Mouse (Mus musculus) liver, embryonic 11.5 days (tissue): Measurements from ENCODE around the gene Prr12. TPM values are rescaled to one million over a fixed set of nuclear protein-coding genes. Genes with fewer than 3 reads are reported as not detected.

Experiments used
- ATAC-seq: fragments of 200-750 bp; cut with Nextera tagmentation; replicated peaks from 2 replicates; pipeline ENCODE4 v1.8.0; 2017; ENCODE audit warnings: moderate number of reproducible peaks, mild to moderate bottlenecking, moderate TSS enrichment, moderate library complexity; ENCODE audit not compliant: low FRiP score
- DNase-seq: peaks from one replicate; pipeline ENCODE4 v3.0.0-alpha.2; 2017; ENCODE audit warnings: low spot score
- H3K27ac ChIP-seq: fragments of 300-500 bp; sonication (generic); 2 replicates; pipeline ENCODE4 v1.5.1; 2014; ENCODE audit warnings: mild to moderate bottlenecking, low read depth, low read length, control low read depth
- H3K27me3 ChIP-seq: fragments of 300-500 bp; sonication (generic); replicated peaks from 2 replicates; pipeline ENCODE4 v1.6.1; 2014; ENCODE audit warnings: low read length, mixed read lengths; ENCODE audit not compliant: control insufficient read depth, insufficient read depth
- H3K36me3 ChIP-seq: fragments of 300-500 bp; sonication (generic); 2 replicates; pipeline ENCODE4 v1.6.1; 2014; ENCODE audit warnings: mild to moderate bottlenecking, low read length, moderate library complexity, mixed read lengths; ENCODE audit not compliant: control insufficient read depth, insufficient read depth
- H3K4me1 ChIP-seq: fragments of 300-500 bp; sonication (generic); replicated peaks from 2 replicates; pipeline ENCODE4 v1.6.1; 2014; ENCODE audit warnings: low read length, mixed read lengths; ENCODE audit not compliant: control insufficient read depth, insufficient read depth
- H3K4me2 ChIP-seq: fragments of 300-500 bp; sonication (generic); 2 replicates; pipeline ENCODE4 v1.6.1; 2014; ENCODE audit warnings: mild to moderate bottlenecking, control low read depth, moderate library complexity
- H3K4me3 ChIP-seq: fragments of 300-500 bp; sonication (generic); 2 replicates; pipeline ENCODE4 v1.5.1; 2014; ENCODE audit warnings: low read depth, low read length, control low read depth
- H3K9ac ChIP-seq: fragments of 300-500 bp; sonication (generic); 2 replicates; pipeline ENCODE4 v1.6.1; 2014; ENCODE audit warnings: low read depth, low read length, control low read depth
- H3K9me3 ChIP-seq: fragments of 300-500 bp; sonication (generic); 2 replicates; pipeline ENCODE4 v1.6.1; 2016; ENCODE audit warnings: low read length, inconsistent platforms, mixed read lengths; ENCODE audit not compliant: control insufficient read depth
- WGBS: fragments of 180-500 bp; shearing (Covaris S2); extraction: QIAGEN DNeasy Blood & Tissue Kit; methylation state at CpG from one replicate; pipeline ENCODE4 v1.1.7; 2014; 5-methylcytosine and 5-hydroxymethylcytosine counted together
- microRNA-seq: library from miRNA; unstranded; fragments of <30 nt; microRNA quantifications from one replicate; pipeline ENCODE4, GENCODE M21; 2017; ENCODE audit warnings: borderline number of aligned reads
- polyA plus RNA-seq: library from polyadenylated mRNA; unstranded; fragments of >200 nt; fragmentation: Nextera tagmentation; extraction: Ambion mirVana; gene quantifications from 2 replicates; pipeline ENCODE4 v1.2.1, GENCODE M21; 2014

The Prr12 gene
- polyA plus RNA-seq, 1 experiment from 2014 or later, result 8.7 TPM

DNA sequence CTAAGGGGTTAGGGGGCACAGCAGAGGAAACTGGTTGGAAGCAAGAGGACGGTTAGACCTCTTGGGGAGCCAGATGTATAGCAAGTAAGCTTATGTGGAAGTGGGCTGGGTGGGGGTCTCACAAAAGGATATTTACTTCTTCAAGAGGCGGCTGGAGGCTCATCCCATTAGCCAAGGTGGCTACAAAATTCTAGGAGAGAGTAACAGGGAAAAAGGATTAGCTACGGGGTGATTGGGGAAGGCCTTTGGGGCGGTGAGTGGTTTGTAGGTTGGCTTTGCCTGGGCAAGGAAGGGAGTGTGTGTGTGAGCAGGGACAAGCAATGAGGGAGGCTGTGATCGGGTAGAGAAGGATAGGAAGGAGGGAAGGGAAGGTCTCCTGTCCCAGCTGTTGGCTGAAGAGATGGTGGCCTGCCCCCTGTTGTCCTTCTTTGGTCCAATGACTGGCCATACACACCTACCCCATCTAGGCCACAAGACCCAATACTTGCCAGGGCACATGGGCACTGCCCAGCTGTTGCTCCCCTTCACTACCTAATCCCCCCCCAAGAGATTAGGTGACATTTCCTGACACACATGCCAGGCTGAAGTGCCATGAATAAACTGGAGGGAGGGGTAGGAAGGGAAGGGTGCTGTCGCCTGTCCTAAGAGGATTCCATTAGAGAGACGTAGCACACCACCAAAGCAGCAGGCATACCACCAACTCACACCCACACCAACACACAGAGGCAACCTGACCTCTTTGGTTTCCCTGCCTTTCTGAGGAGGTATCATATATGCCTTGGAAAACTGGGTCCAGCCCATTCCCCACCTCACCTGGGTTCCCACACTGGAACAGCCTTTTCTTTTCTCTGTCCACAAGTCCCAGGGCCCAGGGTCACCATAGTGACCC is 68.5 kb downstream of the Prr12 start:
- H3K27me3 ChIP-seq, result no peaks in the 10 kb centered on the region
- peaks cover 25% of the 10 kb centered on the region for H3K4me1 ChIP-seq
- no peak for DNase-seq
- no peaks in the 10 kb centered on the region for H3K9me3 ChIP-seq
- 81% methylated on average over 7 of the region's 7 CpGs for WGBS
- H3K4me2 ChIP-seq, result peak overlapping the region; percentile 77
- peak overlapping the region; percentile 36; the same call in 1 of the 2 replicates for H3K27ac ChIP-seq
- H3K9ac ChIP-seq, result peak overlapping the region; percentile 42; the same call in 1 of the 2 replicates
- peaks cover 34% of the 10 kb centered on the region for H3K36me3 ChIP-seq
- ATAC-seq, result no peak
- peak overlapping the region; percentile 97 for H3K4me3 ChIP-seq

GRCm38 (mm10) chr7:44983085-44983484 is 69.6 kb downstream of the Prr12 start:
- Histone ChIP-seq H3K27ac (no peak overlapping the region), H3K4me2 (no peak overlapping the region; the same call in 1 of the 2 replicates), H3K9me3 (no peaks in the 10 kb centered on the region), H3K27me3 (no peaks in the 10 kb centered on the region), H3K4me3 (no peak overlapping the region; the same call in 1 of the 2 replicates), H3K4me1 (peaks cover 21% of the 10 kb centered on the region), H3K36me3 (peaks cover 43% of the 10 kb centered on the region), H3K9ac (no peak overlapping the region)
- 31% methylated on average over 6 of the region's 6 CpGs for WGBS
- DNase-seq, result peak; percentile 83
- no peak for ATAC-seq

GRCm38 (mm10) chr7:44981539-44981938 is 71.1 kb downstream of the Prr12 start:
- Histone ChIP-seq H3K27ac (no peak overlapping the region), H3K4me1 (peaks cover 17% of the 10 kb centered on the region), H3K9me3 (no peaks in the 10 kb centered on the region), H3K27me3 (no peaks in the 10 kb centered on the region), H3K4me2 (no peak overlapping the region), H3K9ac (no peak overlapping the region), H3K36me3 (peaks cover 58% of the 10 kb centered on the region), H3K4me3 (no peak overlapping the region)
- 93% methylated on average over 8 of the region's 8 CpGs for WGBS
- no peak for ATAC-seq
- DNase-seq, result no peak

DNA sequence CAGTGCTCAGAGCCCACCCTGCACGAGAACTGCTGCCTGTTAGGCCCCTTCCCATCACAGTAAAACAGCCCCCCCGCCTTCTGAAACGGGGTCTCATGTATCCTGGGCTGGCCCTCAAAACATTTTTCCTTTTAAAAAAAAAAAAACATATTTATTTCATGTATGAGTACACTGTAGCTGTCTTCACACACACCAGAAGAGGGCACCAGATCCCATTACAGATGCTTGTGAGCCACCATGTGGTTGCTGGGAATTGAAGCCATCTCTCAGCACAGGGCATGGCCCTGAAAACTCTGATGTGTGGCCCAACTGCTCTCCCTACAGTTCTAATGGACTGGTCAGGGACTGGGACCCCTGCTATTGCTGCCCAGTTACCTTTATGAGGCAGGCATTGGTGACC is 74.4 kb downstream of the Prr12 start:
- H3K36me3 ChIP-seq, result peaks cover 65% of the 10 kb centered on the region
- H3K9me3 ChIP-seq, result no peaks in the 10 kb centered on the region
- no peak for ATAC-seq
- H3K27me3 ChIP-seq, result no peaks in the 10 kb centered on the region
- no peak for DNase-seq
- no peak overlapping the region for H3K9ac ChIP-seq
- H3K4me1 ChIP-seq, result peaks cover 20% of the 10 kb centered on the region
- WGBS, result 93% methylated on average over 3 of the region's 3 CpGs
- no peak overlapping the region for H3K4me3 ChIP-seq
- no peak overlapping the region for H3K27ac ChIP-seq
- no peak overlapping the region for H3K4me2 ChIP-seq

Small RNA genes within 50 kb of the gene (microRNA-seq; reads per million reads assigned to microRNA genes)
- gene Mir7054, result 1.4 reads per million

Other genes starting within 250 kb of the Prr12 start
- gene Nup62, start 236.8 kb downstream of the Prr12 start, polyA plus RNA-seq, result 85.7 and 91.4 TPM in 2 replicates
- gene Il4i1, start 236.5 kb downstream of the Prr12 start, polyA plus RNA-seq, result 1.3 and 2.9 TPM in 2 replicates
- gene Atf5, start 236.2 kb downstream of the Prr12 start, polyA plus RNA-seq, result 3.9 and 4.2 TPM in 2 replicates
- gene Akt1s1, start 203.9 kb downstream of the Prr12 start, polyA plus RNA-seq, result 46.5 and 53.9 TPM in 2 replicates
- gene Tbc1d17, start 203.8 kb downstream of the Prr12 start, polyA plus RNA-seq, result 50.5 and 53.3 TPM in 2 replicates
- gene Pnkp, start 195.7 kb downstream of the Prr12 start, polyA plus RNA-seq, result 30.9 and 32.5 TPM in 2 replicates
- gene Ptov1, start 183.1 kb downstream of the Prr12 start, polyA plus RNA-seq, result 162 and 164 TPM in 2 replicates
- 66.8 and 72.5 TPM in 2 replicates for gene Med25, start 160.2 kb downstream of the Prr12 start, polyA plus RNA-seq
- gene Fuz, start 156.8 kb downstream of the Prr12 start, polyA plus RNA-seq, result 15.5 and 17.6 TPM in 2 replicates
- 100 and 111 TPM in 2 replicates for gene Ap2a1, start 123.4 kb downstream of the Prr12 start, polyA plus RNA-seq
- gene Tsks, start 109.7 kb downstream of the Prr12 start, polyA plus RNA-seq, result 0.10 TPM in 1 of 2 replicates, not detected in the other
- 8.2 and 8.5 TPM in 2 replicates for gene Cpt1c, start 78.0 kb downstream of the Prr12 start, polyA plus RNA-seq
- gene Prmt1, start 66.3 kb downstream of the Prr12 start, polyA plus RNA-seq, result 175 and 186 TPM in 2 replicates
- 76.2 and 88.4 TPM in 2 replicates for gene Irf3, start 55.2 kb downstream of the Prr12 start, polyA plus RNA-seq
- gene Bcl2l12, start 54.2 kb downstream of the Prr12 start, polyA plus RNA-seq, result 39.6 and 41.1 TPM in 2 replicates
- 37.5 and 40.1 TPM in 2 replicates for gene Scaf1, start 36.5 kb downstream of the Prr12 start, polyA plus RNA-seq
- gene Rras, start 34.9 kb downstream of the Prr12 start, polyA plus RNA-seq, result 19.3 and 21.6 TPM in 2 replicates
- 60.9 and 63.0 TPM in 2 replicates for gene Nosip, start 9.5 kb upstream of the Prr12 start, polyA plus RNA-seq
- 12.0 and 12.4 TPM in 2 replicates for gene Prrg2, start 9.8 kb upstream of the Prr12 start, polyA plus RNA-seq
- gene Rcn3, start 39.3 kb upstream of the Prr12 start, polyA plus RNA-seq, result 146 and 163 TPM in 2 replicates
- 33.2 and 33.8 TPM in 2 replicates for gene Fcgrt, start 51.0 kb upstream of the Prr12 start, polyA plus RNA-seq
- gene Rps11, start 71.6 kb upstream of the Prr12 start, polyA plus RNA-seq, result 2,085 and 2,209 TPM in 2 replicates
- gene Rpl13a, start 75.9 kb upstream of the Prr12 start, polyA plus RNA-seq, result 1,710 and 1,879 TPM in 2 replicates
- gene Gm45713, start 83.3 kb upstream of the Prr12 start, polyA plus RNA-seq, result 0.41 and 1.1 TPM in 2 replicates
- gene Flt3l, start 83.6 kb upstream of the Prr12 start, polyA plus RNA-seq, result 9.7 and 10.5 TPM in 2 replicates
- 86.2 and 87.7 TPM in 2 replicates for gene Pih1d1, start 101.4 kb upstream of the Prr12 start, polyA plus RNA-seq
- gene Aldh16a1, start 101.7 kb upstream of the Prr12 start, polyA plus RNA-seq, result 56.0 and 60.6 TPM in 2 replicates
- gene Slc17a7, start 111.1 kb upstream of the Prr12 start, polyA plus RNA-seq, result 0.57 and 0.74 TPM in 2 replicates
- not detected in 2 replicates for gene Gfy, start 126.7 kb upstream of the Prr12 start, polyA plus RNA-seq
- gene Pth2, start 128.1 kb upstream of the Prr12 start, polyA plus RNA-seq, result not detected in 2 replicates
- 0.17 and 0.53 TPM in 2 replicates for gene Ccdc155, start 152.0 kb upstream of the Prr12 start, polyA plus RNA-seq
- gene Dkkl1, start 159.3 kb upstream of the Prr12 start, polyA plus RNA-seq, result 2.8 TPM in 2 replicates
- gene Tead2, start 162.9 kb upstream of the Prr12 start, polyA plus RNA-seq, result 69.3 and 75.9 TPM in 2 replicates
- 14.4 and 19.5 TPM in 2 replicates for gene Cd37, start 186.2 kb upstream of the Prr12 start, polyA plus RNA-seq
- gene Slc6a16, start 188.2 kb upstream of the Prr12 start, polyA plus RNA-seq, result 0.19 TPM in 1 of 2 replicates, not detected in the other
- not detected in 2 replicates for gene Slc6a21, start 224.6 kb upstream of the Prr12 start, polyA plus RNA-seq